Mouse (Mus musculus) heart, adult 2 months (tissue): ENCODE measurements around the gene Ntrk3.

Source experiments
- CTCF ChIP-seq: fragments of 200-600 bp; IDR thresholded peaks from 2 replicates; pipeline ENCODE4 v1.8.1; 2022; ENCODE audit warnings: antibody characterized with exemption, mild to moderate bottlenecking, moderate library complexity
- POLR2A ChIP-seq: fragments of 200-500 bp; IDR thresholded peaks from 2 replicates; pipeline ENCODE4 v1.6.1; 2011; ENCODE audit warnings: mild to moderate bottlenecking, low read depth, low read length, control low read depth; ENCODE audit not compliant: insufficient read depth

DNA sequence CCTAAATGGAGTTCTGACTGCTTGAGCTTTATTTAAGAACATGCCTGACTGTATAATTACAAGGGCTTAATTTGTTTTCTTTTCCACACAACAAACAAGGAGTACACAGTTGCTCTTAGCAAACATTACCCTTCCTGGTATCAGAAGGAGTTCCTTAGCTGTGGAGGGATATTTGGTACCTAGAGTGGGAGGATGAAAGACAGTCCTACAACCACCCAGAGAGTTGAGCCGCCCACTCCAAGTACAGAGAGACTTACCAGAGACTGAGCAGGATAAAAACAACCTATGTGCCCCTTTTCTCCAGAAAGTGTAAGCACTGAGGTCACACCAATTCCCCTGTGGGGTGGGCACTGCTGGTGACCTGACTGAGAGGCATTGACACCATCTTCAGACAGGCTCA is 237.8 kb downstream of the Ntrk3 start:
- TF ChIP-seq POLR2A (no peak), CTCF (no peak)
